31 mouse cellular contexts compared by ENCODE assay signal in the genomic region with DNA sequence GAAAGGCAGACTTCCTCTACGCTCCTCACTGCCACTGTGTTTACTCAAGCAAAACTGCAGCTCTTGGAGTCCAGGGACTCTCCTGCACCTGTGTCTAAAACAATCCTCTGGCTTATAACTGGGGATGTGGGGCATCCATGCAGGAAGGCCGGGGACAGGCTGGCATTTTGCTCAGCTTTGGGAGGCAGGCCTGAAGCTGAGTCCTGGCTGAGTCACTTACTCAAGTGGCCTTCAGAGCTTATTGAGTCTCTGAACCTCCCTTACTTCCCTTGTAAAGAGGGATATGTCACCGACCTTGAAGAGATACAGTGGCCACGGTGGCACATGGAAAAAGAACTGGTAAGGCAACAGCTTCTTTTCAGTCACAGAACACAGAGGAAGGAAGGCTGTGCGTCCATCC. TPM values are rescaled to one million over a fixed set of nuclear protein-coding genes. Genes with fewer than 3 reads are reported as not detected.
A peak's percentile ranks its signal among the peaks of the same experiment; 100 is the strongest.
DNase-seq lines count a peak whose midpoint lies in the region; ATAC-seq and TF ChIP-seq lines count a peak whose summit lies in the region.
"Had no signal": no experiment of that assay in that cellular context is flagged by ENCODE, and none has a peak within 500 bp of the region (broad histone marks: within the 10 kb centered on the region; RNA-seq: fewer than 3 reads in every experiment).

No protein-coding gene starts in this region.

- no peak overlapping the region for H3K4me2 ChIP-seq in midbrain, embryonic 11.5 days
- H3K4me2 ChIP-seq in midbrain, embryonic 15.5 days = no peak overlapping the region
- H3K4me2 ChIP-seq in liver, postnatal 0 days (ENCODE audit: low read depth, low read length) = no peak overlapping the region
- H3K4me2 ChIP-seq: embryonic facial prominence, embryonic 15.5 days; heart, embryonic 13.5 days; lung, embryonic 15.5 days had no signal

- 79% methylated on average over 5 of the region's 5 CpGs for WGBS in midbrain, embryonic 11.5 days
- WGBS in midbrain, embryonic 10.5 days = 84% methylated on average over 5 of the region's 5 CpGs
- 79% methylated on average over 5 of the region's 5 CpGs for WGBS in midbrain, embryonic 15.5 days
- WGBS in liver, postnatal 0 days (ENCODE audit: insufficient replicate concordance) = 66% methylated on average over 5 of the region's 5 CpGs

- no peak for TF ChIP-seq CTCF in liver, postnatal 0 days (IDR thresholded peaks at IDR 0.05; ENCODE audit: low read depth)

- H3K4me1 ChIP-seq in midbrain, embryonic 11.5 days (ENCODE audit: control insufficient read depth, insufficient read depth, low read length) = peaks cover 10% of the 10 kb centered on the region
- H3K4me1 ChIP-seq in midbrain, embryonic 10.5 days = peaks cover 11% of the 10 kb centered on the region
- H3K4me1 ChIP-seq in midbrain, embryonic 15.5 days = peaks cover 33% of the 10 kb centered on the region
- no peaks in the 10 kb centered on the region for H3K4me1 ChIP-seq in liver, postnatal 0 days (ENCODE audit: insufficient read depth)
- H3K4me1 ChIP-seq: lung, embryonic 15.5 days had no signal

- no peak overlapping the region for H3K9ac ChIP-seq in midbrain, embryonic 11.5 days (ENCODE audit: low read length)
- H3K9ac ChIP-seq in midbrain, embryonic 15.5 days = no peak overlapping the region
- no peak overlapping the region for H3K9ac ChIP-seq in liver, postnatal 0 days (replicated peaks)
- H3K9ac ChIP-seq: embryonic facial prominence, embryonic 15.5 days; heart, embryonic 13.5 days; liver, embryonic 14.5 days; lung, embryonic 15.5 days had no signal

- peak; percentile 77 to 83 for DNase-seq in adrenal gland, adult (ENCODE audit: inconsistent age in 2 of 2, low spot score in 1 of 2)
- DNase-seq in adrenal gland, postnatal 4 days (ENCODE audit: low spot score in 2 of 2) = no peak
- DNase-seq in midbrain, embryonic 11.5 days (ENCODE audit: low spot score, missing footprints) = peak; percentile 8
- DNase-seq in midbrain, embryonic 10.5 days (ENCODE audit: low spot score) = no peak
- peak; percentile 43 for DNase-seq in adrenal gland, postnatal 25 days
- DNase-seq in gastrocnemius, adult 18-20 months (ENCODE audit: low spot score) = no peak
- DNase-seq in liver, postnatal 0 days = no peak
- DNase-seq: cerebellum, adult 8-10 months; gastrocnemius, postnatal 36 days; heart, adult 2 months; heart, postnatal 14 days; kidney, adult 18-20 months; kidney, postnatal 4 days; lung, postnatal 4 days; thymus, postnatal 14 days had no signal

- no peaks in the 10 kb centered on the region for H3K36me3 ChIP-seq in midbrain, embryonic 11.5 days (ENCODE audit: control insufficient read depth, insufficient read depth, low read length)
- H3K36me3 ChIP-seq in midbrain, embryonic 10.5 days = no peaks in the 10 kb centered on the region
- H3K36me3 ChIP-seq in midbrain, embryonic 15.5 days (replicated peaks) = no peaks in the 10 kb centered on the region
- no peaks in the 10 kb centered on the region for H3K36me3 ChIP-seq in liver, postnatal 0 days (replicated peaks; ENCODE audit: insufficient read depth, low read length)
- H3K36me3 ChIP-seq: embryonic facial prominence, embryonic 15.5 days; heart, embryonic 13.5 days; lung, embryonic 15.5 days had no signal

- no peak for ATAC-seq in midbrain, embryonic 11.5 days (ENCODE audit: low FRiP score)
- ATAC-seq in midbrain, embryonic 15.5 days (replicated peaks) = no peak
- no peak for ATAC-seq in liver, postnatal 0 days
- ATAC-seq: activated CD4-positive, CD25-positive, alpha-beta regulatory T cell, adult 4 months had no signal

- no peak overlapping the region for H3K4me3 ChIP-seq in midbrain, embryonic 11.5 days (ENCODE audit: low read depth, low read length)
- no peak overlapping the region for H3K4me3 ChIP-seq in midbrain, embryonic 10.5 days
- H3K4me3 ChIP-seq in midbrain, embryonic 15.5 days = no peak overlapping the region
- no peak overlapping the region for H3K4me3 ChIP-seq in liver, postnatal 0 days (ENCODE audit: low read depth, low read length)
- H3K4me3 ChIP-seq: embryonic facial prominence, embryonic 15.5 days; heart, adult 2 months; heart, embryonic 13.5 days; left cerebral cortex, adult 2 months; lung, embryonic 15.5 days; myocyte had no signal

- H3K9me3 ChIP-seq in midbrain, embryonic 11.5 days (ENCODE audit: control insufficient read depth, low read length) = no peaks in the 10 kb centered on the region
- no peaks in the 10 kb centered on the region for H3K9me3 ChIP-seq in midbrain, embryonic 10.5 days (replicated peaks)
- no peaks in the 10 kb centered on the region for H3K9me3 ChIP-seq in midbrain, embryonic 15.5 days
- no peaks in the 10 kb centered on the region for H3K9me3 ChIP-seq in liver, postnatal 0 days (ENCODE audit: low read length)
- H3K9me3 ChIP-seq: embryonic facial prominence, embryonic 15.5 days; heart, embryonic 13.5 days; lung, embryonic 15.5 days had no signal

- TF ChIP-seq EP300 in liver, postnatal 0 days (IDR thresholded peaks at IDR 0.05; ENCODE audit: low read depth) = no peak

- no peak overlapping the region for H3K27ac ChIP-seq in midbrain, embryonic 11.5 days (ENCODE audit: low read depth, low read length)
- no peak overlapping the region for H3K27ac ChIP-seq in midbrain, embryonic 10.5 days (replicated peaks)
- H3K27ac ChIP-seq in midbrain, embryonic 15.5 days = peak overlapping the region; percentile 94
- H3K27ac ChIP-seq in liver, postnatal 0 days (ENCODE audit: low read depth) = no peak overlapping the region
- H3K27ac ChIP-seq: embryonic facial prominence, embryonic 15.5 days; heart, adult 2 months; heart, embryonic 13.5 days; liver, embryonic 14.5 days; lung, embryonic 15.5 days; stomach, postnatal 0 days had no signal

- H3K27me3 ChIP-seq in midbrain, embryonic 11.5 days (ENCODE audit: control insufficient read depth, insufficient read depth, low read length) = no peaks in the 10 kb centered on the region
- peaks cover 13% of the 10 kb centered on the region for H3K27me3 ChIP-seq in midbrain, embryonic 10.5 days (ENCODE audit: low read depth, poor library complexity, severe bottlenecking)
- H3K27me3 ChIP-seq in midbrain, embryonic 15.5 days (replicated peaks) = no peaks in the 10 kb centered on the region
- no peaks in the 10 kb centered on the region for H3K27me3 ChIP-seq in liver, postnatal 0 days (ENCODE audit: insufficient read depth, low read length)
- H3K27me3 ChIP-seq: embryonic facial prominence, embryonic 15.5 days had no signal

RNA-seq across cellular contexts. Expression of gene Slc6a17, which starts 12.8 kb away (rescaled TPM):
- 1 to 10 TPM; 3.7 to 3.8 TPM for total RNA-seq in adrenal gland, postnatal 4 days (2021)
- polyA plus RNA-seq in midbrain, embryonic 11.5 days (2014; fragmentation: Nextera tagmentation; extraction: Ambion mirVana) = 1.8 and 1.9 TPM in 2 replicates
- polyA plus RNA-seq in midbrain, embryonic 10.5 days (2016; fragmentation: Nextera tagmentation; extraction: Ambion mirVana) = 1.4 and 1.6 TPM in 2 replicates
- 2.1 and 2.7 TPM in 2 replicates for total RNA-seq in adrenal gland, postnatal 25 days (2021)
- 16.6 and 19.2 TPM in 2 replicates for polyA plus RNA-seq in midbrain, embryonic 15.5 days (2015; fragmentation: Nextera tagmentation; extraction: Ambion mirVana)
- total RNA-seq in gastrocnemius, adult 18-20 months (2021) = 1 to 10 TPM; 1.0 to 2.3 TPM
- 0.02 and 0.08 TPM in 2 replicates for polyA plus RNA-seq in liver, postnatal 0 days (2015; fragmentation: Nextera tagmentation; extraction: Ambion mirVana)
- total RNA-seq: megakaryocyte-erythroid progenitor cell, adult 5-6 weeks had no signal
- polyA plus RNA-seq: activated CD4-positive, CD25-positive, alpha-beta regulatory T cell, adult 4 months had no signal

RNA-seq across cellular contexts. Expression of gene Ubl4b, which starts 24.3 kb away (rescaled TPM):
- total RNA-seq in adrenal gland, postnatal 4 days (2021) = under 1 TPM in 1 of 2 experiments, not detected in 1; 0.22 TPM
- polyA plus RNA-seq in midbrain, embryonic 11.5 days (2014; fragmentation: Nextera tagmentation; extraction: Ambion mirVana) = not detected in 2 replicates
- 0.12 TPM in 1 of 2 replicates, not detected in the other for polyA plus RNA-seq in midbrain, embryonic 10.5 days (2016; fragmentation: Nextera tagmentation; extraction: Ambion mirVana)
- not detected in 2 replicates for total RNA-seq in adrenal gland, postnatal 25 days (2021)
- polyA plus RNA-seq in midbrain, embryonic 15.5 days (2015; fragmentation: Nextera tagmentation; extraction: Ambion mirVana) = not detected in 2 replicates
- total RNA-seq in gastrocnemius, adult 18-20 months (2021) = not detected
- not detected in 2 replicates for polyA plus RNA-seq in liver, postnatal 0 days (2015; fragmentation: Nextera tagmentation; extraction: Ambion mirVana)
- total RNA-seq: gastrocnemius, postnatal 36 days; heart, adult 2 months; heart, postnatal 14 days; layer of hippocampus, postnatal 10 days; left cerebral cortex, postnatal 36 days; megakaryocyte-erythroid progenitor cell, adult 5-6 weeks had no signal
- polyA plus RNA-seq: activated CD4-positive, CD25-positive, alpha-beta regulatory T cell, adult 4 months; brain, embryonic 14.5 days; embryonic facial prominence, embryonic 15.5 days; heart, adult 2 months; heart, embryonic 13.5 days; kidney, embryonic 16.5 days; liver, embryonic 14.5 days; lung, embryonic 15.5 days; myocyte; neural tube, embryonic 14.5 days; small intestine, adult 2 months; stomach, postnatal 0 days had no signal

Comparison
In these comparisons a context has a peak if more than half of its experiments do, and no peak if none do; other contexts are left out.
1. DNase-seq: peak in adrenal gland, adult (2 of 2), midbrain, embryonic 11.5 days (single experiment) and adrenal gland, postnatal 25 days (single experiment); none in adrenal gland, postnatal 4 days (0 of 2), midbrain, embryonic 10.5 days (single experiment), gastrocnemius, adult 18-20 months (single experiment) and liver, postnatal 0 days (single experiment).